Comparison of ENCODE assay signal across 1 mouse cellular context in genomic region chr4:135913433-135913832, GRCm38 (mm10).
A peak's percentile ranks its signal among the peaks of the same experiment; 100 is the strongest.
TF ChIP-seq lines count a peak whose summit lies in the region.

No protein-coding gene starts in this region.

TF ChIP-seq in MEL, 35 proteins besides CTCF, POLR2A, EP300 and RAD21 (continued from another document):
- no peak for TF ChIP-seq USF1 (IDR thresholded peaks at IDR 0.05; ENCODE audit: low read depth, low read length)
- no peak; the same call in 1 of the 2 replicates for TF ChIP-seq MAFK (IDR thresholded peaks at IDR 0.05; ENCODE audit: borderline replicate concordance, low read depth, low read length)
- no peak for TF ChIP-seq HCFC1 (IDR thresholded peaks at IDR 0.05; ENCODE audit: low read depth, low read length)
- TF ChIP-seq MYC (IDR thresholded peaks at IDR 0.05; ENCODE audit: low read depth, low read length) = peak; percentile 66; the same call in 1 of the 2 replicates
- peak; percentile 83 for TF ChIP-seq ETS1 (IDR thresholded peaks at IDR 0.05; ENCODE audit: low read depth, low read length)
- no peak for TF ChIP-seq KAT2A (conservative IDR thresholded peaks at IDR 0.05; ENCODE audit: low read depth, low read length)
- TF ChIP-seq POLR2AphosphoS2 (IDR thresholded peaks at IDR 0.05; ENCODE audit: low read length) = no peak
- 0 out of 2 replicates have a peak, but pooled peaks have one; percentile 18 for TF ChIP-seq MAZ (IDR thresholded peaks at IDR 0.05; ENCODE audit: low read depth, low read length)
- TF ChIP-seq CHD1 (IDR thresholded peaks at IDR 0.05; ENCODE audit: low read depth, low read length) = 0 out of 2 replicates have a peak, but pooled peaks have one; percentile 12
- no peak for TF ChIP-seq MAX (IDR thresholded peaks at IDR 0.05; ENCODE audit: low read length)
- TF ChIP-seq TBP (IDR thresholded peaks at IDR 0.05; ENCODE audit: low read depth, low read length) = no peak; the same call in 1 of the 2 replicates
- TF ChIP-seq SIN3A (IDR thresholded peaks at IDR 0.05; ENCODE audit: low read length) = peak; percentile 89
- no peak for TF ChIP-seq MEF2A (IDR thresholded peaks at IDR 0.05; ENCODE audit: extremely low read depth, insufficient replicate concordance, low read depth, low read length, poor library complexity, severe bottlenecking)
- peak; percentile 74; the same call in 1 of the 2 replicates for TF ChIP-seq RCOR1 (IDR thresholded peaks at IDR 0.05; ENCODE audit: low read depth, low read length)
- no peak for TF ChIP-seq GABPA (IDR thresholded peaks at IDR 0.05; ENCODE audit: low read depth, low read length)
- no peak for TF ChIP-seq JUND (IDR thresholded peaks at IDR 0.05; ENCODE audit: low read depth, low read length)
- no peak for TF ChIP-seq NRF1 (IDR thresholded peaks at IDR 0.05; ENCODE audit: insufficient read depth, low read depth, low read length, poor library complexity, severe bottlenecking)
- TF ChIP-seq ZKSCAN1 (IDR thresholded peaks at IDR 0.05; ENCODE audit: low read depth, low read length) = no peak
- no peak for TF ChIP-seq USF2 (IDR thresholded peaks at IDR 0.05; ENCODE audit: borderline replicate concordance in 1 of 2, insufficient read depth in 1 of 2, low read depth in 1 of 2, low read length in 2 of 2)
- TF ChIP-seq SMC3 (IDR thresholded peaks at IDR 0.05; ENCODE audit: low read depth, low read length) = no peak
- TF ChIP-seq ZC3H11A (IDR thresholded peaks at IDR 0.05; ENCODE audit: low read depth, low read length) = no peak
- peak; percentile 97 for TF ChIP-seq GATA1 (IDR thresholded peaks at IDR 0.05; ENCODE audit: low read depth, low read length)
- TF ChIP-seq ZNF384 (IDR thresholded peaks at IDR 0.05; ENCODE audit: low read depth, low read length) = 0 out of 2 replicates have a peak, but pooled peaks have one; percentile 14
- TF ChIP-seq E2F4 (IDR thresholded peaks at IDR 0.05; ENCODE audit: borderline replicate concordance, low read depth, low read length) = no peak
- TF ChIP-seq UBTF (IDR thresholded peaks at IDR 0.05; ENCODE audit: borderline replicate concordance, insufficient read depth, low read depth, low read length) = no peak
